ENCODE assay signal across 14 mouse cellular contexts in the genomic region with DNA sequence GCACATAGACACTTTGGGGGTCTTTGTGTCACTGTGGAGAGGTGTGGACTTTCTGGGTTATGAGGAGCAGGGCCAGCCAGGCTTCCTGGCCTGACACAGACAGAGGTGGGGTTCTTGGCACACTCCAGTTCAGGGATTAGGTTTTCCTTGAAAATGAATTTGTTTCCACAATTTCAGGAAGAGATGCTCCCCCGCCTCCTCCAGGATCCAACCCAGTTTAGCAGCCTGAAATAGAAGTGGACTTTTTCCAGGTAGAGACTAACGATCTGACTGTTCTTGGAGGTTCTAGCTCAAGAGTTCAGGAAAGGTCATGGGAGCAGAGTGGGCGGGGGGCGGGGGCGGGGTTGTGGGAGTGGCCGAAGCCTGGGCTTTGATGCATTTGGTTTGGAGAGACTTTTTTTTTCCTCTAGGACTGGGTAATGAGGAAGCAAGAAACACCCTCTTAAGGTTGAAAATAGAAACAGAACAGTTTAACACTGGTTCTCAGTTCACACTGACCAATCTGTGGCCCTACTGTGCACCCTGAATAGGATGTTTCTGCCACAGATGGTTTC. TPM values are rescaled to one million over a fixed set of nuclear protein-coding genes. Genes with fewer than 3 reads are reported as not detected.
A peak's percentile ranks its signal among the peaks of the same experiment; 100 is the strongest.
DNase-seq lines count a peak whose midpoint lies in the region; ATAC-seq and TF ChIP-seq lines count a peak whose summit lies in the region.
"Had no signal": no experiment of that assay in that cellular context is flagged by ENCODE, and none has a peak within 500 bp of the region (broad histone marks: within the 10 kb centered on the region; RNA-seq: fewer than 3 reads in every experiment).

No protein-coding gene starts in this region.

- DNase-seq in adrenal gland, adult (ENCODE audit: inconsistent age in 2 of 2, low spot score in 1 of 2): peak; percentile 29 to 51
- no peak for DNase-seq in adrenal gland, postnatal 14 days
- DNase-seq in kidney, adult 2 months: peak; percentile 92
- DNase-seq in R1 (ENCODE audit: low read depth, low spot score): peak; percentile 35
- DNase-seq in kidney, adult 9 months: peak; percentile 80
- DNase-seq in limb, embryonic 10.5 days (ENCODE audit: low spot score): no peak
- no peak for DNase-seq in cerebellum, postnatal 25 days
- DNase-seq: cerebellum, postnatal 14 days; thymus, postnatal 36 days had no signal

- 0 out of 2 replicates have a peak, but pooled peaks cover 5% of the 10 kb centered on the region for H3K4me1 ChIP-seq in kidney, adult 2 months (ENCODE audit: control insufficient read depth, insufficient read depth, low read length)
- 0 out of 2 replicates have a peak, but pooled peaks cover 7% of the 10 kb centered on the region for H3K4me1 ChIP-seq in kidney, embryonic 16.5 days (ENCODE audit: insufficient read depth, low read length)
- H3K4me1 ChIP-seq in limb, embryonic 10.5 days: peaks cover 6% of the 10 kb centered on the region

- no peak overlapping the region for H3K4me3 ChIP-seq in kidney, adult 2 months (ENCODE audit: insufficient read depth, low read depth, low read length)
- H3K4me3 ChIP-seq in kidney, embryonic 16.5 days (ENCODE audit: low read length): no peak overlapping the region
- no peak overlapping the region for H3K4me3 ChIP-seq in limb, embryonic 10.5 days
- H3K4me3 ChIP-seq: midbrain, embryonic 10.5 days had no signal

- H3K4me2 ChIP-seq in kidney, embryonic 16.5 days (replicated peaks; ENCODE audit: low read depth, low read length): no peak overlapping the region

- no peak for TF ChIP-seq CTCF in kidney, adult 2 months (conservative IDR thresholded peaks at IDR 0.05; ENCODE audit: insufficient read depth, insufficient read length, low read depth, low read length)

- TF ChIP-seq POLR2A in kidney, adult 2 months (IDR thresholded peaks at IDR 0.05; ENCODE audit: low read depth, low read length): no peak

- H3K36me3 ChIP-seq in kidney, adult 2 months (ENCODE audit: control insufficient read depth, insufficient read depth, low read length): no peaks in the 10 kb centered on the region
- no peaks in the 10 kb centered on the region for H3K36me3 ChIP-seq in kidney, embryonic 16.5 days (ENCODE audit: insufficient read depth, low read length)
- H3K36me3 ChIP-seq in limb, embryonic 10.5 days: no peaks in the 10 kb centered on the region
- H3K36me3 ChIP-seq: midbrain, embryonic 10.5 days had no signal

- 17% methylated on average over 6 of the region's 6 CpGs for WGBS in kidney, adult 2 months
- 29% methylated on average over 6 of the region's 6 CpGs for WGBS in kidney, embryonic 16.5 days
- 46% methylated on average over 6 of the region's 6 CpGs for WGBS in limb, embryonic 10.5 days

- no peak overlapping the region for H3K9ac ChIP-seq in kidney, embryonic 16.5 days (replicated peaks; ENCODE audit: low read length)

- H3K27me3 ChIP-seq in kidney, adult 2 months (replicated peaks; ENCODE audit: control insufficient read depth, insufficient read depth, low read length): no peaks in the 10 kb centered on the region
- H3K27me3 ChIP-seq in kidney, embryonic 16.5 days (ENCODE audit: insufficient read depth, low read length): no peaks in the 10 kb centered on the region
- H3K27me3 ChIP-seq in limb, embryonic 10.5 days (ENCODE audit: low read depth, poor library complexity, severe bottlenecking): no peaks in the 10 kb centered on the region

- no peak for ATAC-seq in kidney, embryonic 16.5 days (ENCODE audit: low FRiP score, low TSS enrichment)
- ATAC-seq: intestine, postnatal 0 days had no signal

- H3K27ac ChIP-seq in kidney, adult 2 months (ENCODE audit: insufficient read depth, low read depth, low read length): peak overlapping the region; percentile 13; the same call in 1 of the 2 replicates
- no peak overlapping the region for H3K27ac ChIP-seq in kidney, embryonic 16.5 days (ENCODE audit: low read length)
- H3K27ac ChIP-seq in limb, embryonic 10.5 days: no peak overlapping the region
- H3K27ac ChIP-seq: midbrain, embryonic 10.5 days had no signal

- H3K9me3 ChIP-seq in kidney, embryonic 16.5 days (ENCODE audit: low read length): no peaks in the 10 kb centered on the region
- no peaks in the 10 kb centered on the region for H3K9me3 ChIP-seq in limb, embryonic 10.5 days (replicated peaks)
- H3K9me3 ChIP-seq: midbrain, embryonic 10.5 days had no signal

RNA-seq across cellular contexts. Expression of a gene that starts 10.4 kb away (rescaled TPM):
- 65.7 and 79.2 TPM in 2 replicates for total RNA-seq in adrenal gland, postnatal 14 days (2021)
- 44.5 and 51.8 TPM in 2 replicates for polyA plus RNA-seq in kidney, adult 2 months (2012; rRNA removed)
- polyA plus RNA-seq in kidney, embryonic 16.5 days (2015; fragmentation: Nextera tagmentation; extraction: Ambion mirVana): 65.3 and 66.4 TPM in 2 replicates
- 16.8 and 19.4 TPM in 2 replicates for polyA plus RNA-seq in limb, embryonic 10.5 days (2016; fragmentation: Nextera tagmentation; extraction: Ambion mirVana)

RNA-seq across cellular contexts. Expression of a gene that starts 26.6 kb away (rescaled TPM):
- 3.6 TPM in 1 of 2 replicates, not detected in the other for total RNA-seq in adrenal gland, postnatal 14 days (2021)
- 166 and 182 TPM in 2 replicates for polyA plus RNA-seq in kidney, adult 2 months (2012; rRNA removed)
- 30.1 and 33.1 TPM in 2 replicates for polyA plus RNA-seq in kidney, embryonic 16.5 days (2015; fragmentation: Nextera tagmentation; extraction: Ambion mirVana)
- 0.78 and 1.2 TPM in 2 replicates for polyA plus RNA-seq in limb, embryonic 10.5 days (2016; fragmentation: Nextera tagmentation; extraction: Ambion mirVana)
- total RNA-seq: hematopoietic stem cell, adult 5-6 weeks; left cerebral cortex, adult 18-20 months had no signal

RNA-seq across cellular contexts. Expression of a gene that starts 42.9 kb away (rescaled TPM):
- total RNA-seq in adrenal gland, postnatal 14 days (2021): 0.15 and 0.41 TPM in 2 replicates
- polyA plus RNA-seq in kidney, adult 2 months (2012; rRNA removed): 0.03 and 0.11 TPM in 2 replicates
- 0.28 and 0.30 TPM in 2 replicates for polyA plus RNA-seq in kidney, embryonic 16.5 days (2015; fragmentation: Nextera tagmentation; extraction: Ambion mirVana)
- 0.74 and 1.2 TPM in 2 replicates for polyA plus RNA-seq in limb, embryonic 10.5 days (2016; fragmentation: Nextera tagmentation; extraction: Ambion mirVana)

RNA-seq across cellular contexts. Expression of a gene that starts 43.6 kb away (rescaled TPM):
- total RNA-seq in adrenal gland, postnatal 14 days (2021): 0.45 and 1.4 TPM in 2 replicates
- 30.3 and 44.7 TPM in 2 replicates for polyA plus RNA-seq in kidney, adult 2 months (2012; rRNA removed)
- 8.0 and 8.9 TPM in 2 replicates for polyA plus RNA-seq in kidney, embryonic 16.5 days (2015; fragmentation: Nextera tagmentation; extraction: Ambion mirVana)
- 0.34 and 0.54 TPM in 2 replicates for polyA plus RNA-seq in limb, embryonic 10.5 days (2016; fragmentation: Nextera tagmentation; extraction: Ambion mirVana)
- total RNA-seq: hematopoietic stem cell, adult 5-6 weeks had no signal

Comparison
In these comparisons a context has a peak if more than half of its experiments do, and no peak if none do; other contexts are left out.
1. DNase-seq: peak in adrenal gland, adult (2 of 2), kidney, adult 2 months (single experiment), R1 (single experiment) and kidney, adult 9 months (single experiment); none in adrenal gland, postnatal 14 days (single experiment), limb, embryonic 10.5 days (single experiment) and cerebellum, postnatal 25 days (0 of 2).
2. RNA of a gene that starts 26.6 kb away (polyA plus RNA-seq): 166 to 182 TPM in kidney, adult 2 months and 30.1 to 33.1 TPM in kidney, embryonic 16.5 days; 0.78 to 1.2 TPM in limb, embryonic 10.5 days; every median in the first group is over 10 times any median in the second.